Mouse (Mus musculus): ENCODE data around the gene Tenm2.

DNA sequence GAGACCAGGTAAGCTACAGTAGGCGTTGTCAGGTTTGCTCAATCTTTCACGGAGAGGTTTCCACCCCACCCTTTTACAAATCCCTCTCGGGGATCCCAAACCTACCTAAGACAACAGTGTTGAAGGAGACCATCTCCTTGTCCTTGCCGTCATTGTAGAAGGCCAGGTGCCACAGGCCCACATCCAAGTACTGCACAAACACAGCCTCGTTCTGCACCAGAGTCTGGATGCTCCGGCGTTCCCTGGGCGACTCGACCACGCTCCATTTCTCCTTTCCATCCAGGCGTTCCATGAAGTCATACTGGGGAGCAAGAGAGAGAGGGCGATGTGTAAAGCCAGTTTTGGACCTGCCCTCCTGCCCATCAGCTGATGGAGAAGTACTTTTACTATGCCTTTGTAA lies 1064.5 kb downstream of the Tenm2 start:
- TF ChIP-seq CTCF (IDR thresholded peaks at IDR 0.05; ENCODE audit: low read depth, low read length) (no peak), POLR2A (IDR thresholded peaks at IDR 0.05; ENCODE audit: borderline replicate concordance, low read depth, low read length) (no peak)

Data from bone marrow macrophage, adult 2 months (primary cell).